8 mouse cellular contexts compared by ENCODE assay signal in genomic region chr17:67353796-67354450, GRCm38 (mm10). TPM values are rescaled to one million over a fixed set of nuclear protein-coding genes. Genes with fewer than 3 reads are reported as not detected.
A peak's percentile ranks its signal among the peaks of the same experiment; 100 is the strongest.
DNase-seq lines count a peak whose midpoint lies in the region; ATAC-seq and TF ChIP-seq lines count a peak whose summit lies in the region.

No protein-coding gene starts in this region.

- no peak for TF ChIP-seq POLR2A in cortical plate, adult 2 months (IDR thresholded peaks at IDR 0.05; ENCODE audit: extremely low read depth, insufficient read depth, low read length)

- peak overlapping the region; percentile 63 for H3K4me3 ChIP-seq in cortical plate, adult 2 months (ENCODE audit: insufficient read depth, low read length)
- peak overlapping the region; percentile 86 for H3K4me3 ChIP-seq in kidney, embryonic 16.5 days (ENCODE audit: low read length)
- H3K4me3 ChIP-seq in stomach, embryonic 16.5 days (replicated peaks; ENCODE audit: low read length), result peak overlapping the region; percentile 77

- H3K4me1 ChIP-seq in cortical plate, adult 2 months (ENCODE audit: control insufficient read depth, insufficient read depth, low read length), result 0 out of 2 replicates have a peak, but pooled peaks cover 2% of the 10 kb centered on the region
- H3K4me1 ChIP-seq in kidney, embryonic 16.5 days (ENCODE audit: insufficient read depth, low read length), result peaks cover 30% of the 10 kb centered on the region
- H3K4me1 ChIP-seq in stomach, embryonic 16.5 days (ENCODE audit: control insufficient read depth, insufficient read depth, low read length), result peaks cover 8% of the 10 kb centered on the region; the same call in 1 of the 2 replicates

- H3K27me3 ChIP-seq in kidney, embryonic 16.5 days (ENCODE audit: insufficient read depth, low read length), result no peaks in the 10 kb centered on the region
- no peaks in the 10 kb centered on the region for H3K27me3 ChIP-seq in stomach, embryonic 16.5 days (ENCODE audit: control insufficient read depth, insufficient read depth, low read length)

- WGBS in kidney, embryonic 16.5 days, result under 1% methylated on average over 67 of the region's 68 CpGs
- under 1% methylated on average over 68 of the region's 68 CpGs for WGBS in stomach, embryonic 16.5 days

- peak overlapping the region; percentile 92 for H3K9ac ChIP-seq in kidney, embryonic 16.5 days (replicated peaks; ENCODE audit: low read length)
- peak overlapping the region; percentile 88 for H3K9ac ChIP-seq in stomach, embryonic 16.5 days (ENCODE audit: low read length)

- peak overlapping the region; percentile 90 for H3K27ac ChIP-seq in cortical plate, adult 2 months (ENCODE audit: insufficient read depth, low read length)
- H3K27ac ChIP-seq in kidney, embryonic 16.5 days (ENCODE audit: low read length), result peak overlapping the region; percentile 75
- H3K27ac ChIP-seq in stomach, embryonic 16.5 days (ENCODE audit: low read length), result peak overlapping the region; percentile 60

- peak; percentile 31 for ATAC-seq in granulocyte monocyte progenitor cell, adult 5-6 weeks (replicated peaks; ENCODE audit: poor library complexity, severe bottlenecking)
- ATAC-seq in kidney, embryonic 16.5 days (ENCODE audit: low FRiP score, low TSS enrichment), result peak; percentile 62
- ATAC-seq in stomach, embryonic 16.5 days (ENCODE audit: insufficient read depth, low FRiP score), result peak; percentile 49

- H3K36me3 ChIP-seq in kidney, embryonic 16.5 days (ENCODE audit: insufficient read depth, low read length), result no peaks in the 10 kb centered on the region
- no peaks in the 10 kb centered on the region for H3K36me3 ChIP-seq in stomach, embryonic 16.5 days (ENCODE audit: control insufficient read depth, insufficient read depth, low read length)

- H3K4me2 ChIP-seq in kidney, embryonic 16.5 days (replicated peaks; ENCODE audit: low read depth, low read length), result peak overlapping the region; percentile 88
- peak overlapping the region; percentile 82 for H3K4me2 ChIP-seq in stomach, embryonic 16.5 days (ENCODE audit: low read depth, low read length)

- intact Hi-C loops in left cerebral cortex, postnatal 36 days (cut with DNase I), result loop anchor here (1.0 to 2.0 kb wide), 2 partner anchors 119 to 231 kb away; no protein-coding TSS in a partner anchor

- peak; percentile 11 for DNase-seq in retina, postnatal 7 days (ENCODE audit: low read depth, low spot score)
- DNase-seq in retina, embryonic 14.5 days (ENCODE audit: low spot score), result no peak
- DNase-seq in lung, postnatal 25 days (ENCODE audit: low spot score), result peak; percentile 37
- DNase-seq in left cerebral cortex, postnatal 36 days (ENCODE audit: low spot score in 2 of 2), result no peak

- no peak for TF ChIP-seq CTCF in cortical plate, adult 2 months (IDR thresholded peaks at IDR 0.05; ENCODE audit: extremely low read depth, insufficient read depth, low read length)

- peaks cover 2% of the 10 kb centered on the region; the same call in 1 of the 2 replicates for H3K9me3 ChIP-seq in kidney, embryonic 16.5 days (ENCODE audit: low read length)
- H3K9me3 ChIP-seq in stomach, embryonic 16.5 days (replicated peaks; ENCODE audit: control insufficient read depth, low read length), result no peaks in the 10 kb centered on the region

RNA-seq across cellular contexts. Expression of gene Ptprm, which starts 0.3 kb away (rescaled TPM):
- polyA plus RNA-seq in cortical plate, adult 2 months (2012; rRNA removed), result 19.9 and 21.8 TPM in 2 replicates
- total RNA-seq in granulocyte monocyte progenitor cell, adult 5-6 weeks (2014; fragmentation: Nextera tagmentation), result 0.15 TPM in 1 of 2 replicates, not detected in the other
- total RNA-seq in granulocyte monocyte progenitor cell, adult 5-6 weeks (2017), result 0.36 and 0.52 TPM in 2 replicates
- polyA plus RNA-seq in kidney, embryonic 16.5 days (2015; fragmentation: Nextera tagmentation; extraction: Ambion mirVana), result 17.3 and 19.9 TPM in 2 replicates
- 9.2 and 10.8 TPM in 2 replicates for polyA plus RNA-seq in stomach, embryonic 16.5 days (2015; fragmentation: Nextera tagmentation; extraction: Ambion mirVana)
- total RNA-seq in left cerebral cortex, postnatal 36 days (2021), result 10 to 100 TPM; 34.1 to 41.6 TPM

Comparison
In these comparisons a context has a peak if more than half of its experiments do, and no peak if none do; other contexts are left out.
1. DNase-seq: peak in retina, postnatal 7 days (single experiment) and lung, postnatal 25 days (single experiment); none in retina, embryonic 14.5 days (single experiment) and left cerebral cortex, postnatal 36 days (0 of 2).
2. Peak in every context shown above with its lines, with median percentiles within 50 percentile points of each other: H3K27ac ChIP-seq, H3K4me3 ChIP-seq and ATAC-seq.